Mouse (Mus musculus) intestine, embryonic 15.5 days (tissue): ENCODE results near the gene Sema3c. TPM values are rescaled to one million over a fixed set of nuclear protein-coding genes. Genes with fewer than 3 reads are reported as not detected.

ENCODE experiments used
- ATAC-seq: fragments of 200-750 bp; cut with Nextera tagmentation; 2 replicates; pipeline ENCODE4 v1.8.0; 2017; ENCODE audit warnings: moderate TSS enrichment, moderate library complexity
- H3K27ac ChIP-seq: fragments of 300-500 bp; sonication (generic); 2 replicates; pipeline ENCODE4 v1.5.1; 2015; ENCODE audit warnings: mild to moderate bottlenecking, inconsistent platforms
- H3K27me3 ChIP-seq: fragments of 300-500 bp; sonication (generic); replicated peaks from 2 replicates; pipeline ENCODE4 v1.6.1; 2015; ENCODE audit warnings: inconsistent platforms
- H3K36me3 ChIP-seq: fragments of 300-500 bp; sonication (generic); 2 replicates; pipeline ENCODE4 v1.6.1; 2015; ENCODE audit warnings: inconsistent platforms
- H3K4me1 ChIP-seq: fragments of 300-500 bp; sonication (generic); replicated peaks from 2 replicates; pipeline ENCODE4 v1.6.1; 2015; ENCODE audit warnings: inconsistent platforms
- H3K4me2 ChIP-seq: fragments of 300-500 bp; sonication (generic); replicated peaks from 2 replicates; pipeline ENCODE4 v1.6.1; 2015; ENCODE audit warnings: mild to moderate bottlenecking, inconsistent platforms
- H3K4me3 ChIP-seq: fragments of 300-500 bp; sonication (generic); replicated peaks from 2 replicates; pipeline ENCODE4 v1.5.1; 2015; ENCODE audit warnings: inconsistent platforms
- H3K9ac ChIP-seq: fragments of 300-500 bp; sonication (generic); 2 replicates; pipeline ENCODE4 v1.6.1; 2015; ENCODE audit warnings: inconsistent platforms
- H3K9me3 ChIP-seq: fragments of 300-500 bp; sonication (generic); 2 replicates; pipeline ENCODE4 v1.6.1; 2016; ENCODE audit warnings: inconsistent platforms
- WGBS: fragments of 180-500 bp; shearing (Covaris S2); methylation state at CpG from one replicate; pipeline ENCODE4 v1.1.7; 2015; 5-methylcytosine and 5-hydroxymethylcytosine counted together
- polyA plus RNA-seq: library from polyadenylated mRNA; unstranded; fragments of >200 nt; fragmentation: Nextera tagmentation; extraction: Ambion mirVana; gene quantifications from 2 replicates; pipeline ENCODE4 v1.2.1, GENCODE M21; 2015

Sema3c gene
- polyA plus RNA-seq, 1 experiment from 2014 or later = 43.6 TPM

DNA sequence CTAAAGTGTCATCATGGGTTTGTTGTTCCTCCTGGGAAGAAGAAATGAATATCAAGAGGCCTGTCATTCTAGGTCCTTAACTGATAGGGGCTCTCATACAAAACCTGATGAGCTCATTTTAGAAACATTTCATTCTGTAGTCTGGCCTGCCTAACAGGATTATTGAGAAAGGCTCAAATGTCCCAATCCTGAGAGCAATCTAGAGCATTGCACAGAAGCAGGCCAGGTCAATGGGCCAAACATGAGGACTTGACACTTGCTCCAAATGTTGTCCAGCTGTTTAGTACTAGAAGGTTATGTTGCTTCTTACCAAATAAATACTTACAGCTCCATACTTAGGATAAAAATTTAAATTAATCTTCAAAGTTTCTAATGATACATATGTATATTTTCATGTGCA, 97.3 kb downstream of the Sema3c start:
- Histone ChIP-seq H3K4me3 (no peak overlapping the region), H3K9me3 (no peaks in the 10 kb centered on the region), H3K27ac (no peak overlapping the region), H3K4me1 (no peaks in the 10 kb centered on the region), H3K4me2 (no peak overlapping the region), H3K27me3 (no peaks in the 10 kb centered on the region), H3K36me3 (no peaks in the 10 kb centered on the region), H3K9ac (no peak overlapping the region)
- ATAC-seq = no peak

DNA sequence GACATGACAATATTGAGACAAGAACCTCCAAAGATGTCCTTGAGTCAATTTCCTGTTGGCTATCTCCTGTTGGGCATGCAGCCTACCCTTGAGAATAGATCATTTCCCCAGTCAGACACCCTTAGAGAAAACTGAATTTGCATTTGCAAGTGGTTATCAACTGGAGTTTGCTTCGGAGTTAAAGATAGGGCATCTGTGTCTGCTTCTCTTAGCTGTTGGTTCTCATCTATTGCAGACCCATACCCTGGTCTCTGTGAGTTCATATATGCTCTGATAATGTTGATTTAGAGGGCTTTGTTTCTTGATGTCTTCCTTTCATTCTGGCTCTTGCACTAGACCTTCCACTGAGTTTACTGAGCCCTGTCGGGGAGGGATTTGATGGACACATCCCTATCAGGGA, 106.8 kb downstream of the Sema3c start:
- ATAC-seq = no peak
- Histone ChIP-seq H3K4me2 (no peak overlapping the region), H3K9me3 (no peaks in the 10 kb centered on the region), H3K4me1 (no peaks in the 10 kb centered on the region), H3K36me3 (no peaks in the 10 kb centered on the region), H3K9ac (no peak overlapping the region), H3K27ac (no peak overlapping the region), H3K27me3 (no peaks in the 10 kb centered on the region), H3K4me3 (no peak overlapping the region)
- 80% methylated on average over 2 of the region's 2 CpGs for WGBS

DNA sequence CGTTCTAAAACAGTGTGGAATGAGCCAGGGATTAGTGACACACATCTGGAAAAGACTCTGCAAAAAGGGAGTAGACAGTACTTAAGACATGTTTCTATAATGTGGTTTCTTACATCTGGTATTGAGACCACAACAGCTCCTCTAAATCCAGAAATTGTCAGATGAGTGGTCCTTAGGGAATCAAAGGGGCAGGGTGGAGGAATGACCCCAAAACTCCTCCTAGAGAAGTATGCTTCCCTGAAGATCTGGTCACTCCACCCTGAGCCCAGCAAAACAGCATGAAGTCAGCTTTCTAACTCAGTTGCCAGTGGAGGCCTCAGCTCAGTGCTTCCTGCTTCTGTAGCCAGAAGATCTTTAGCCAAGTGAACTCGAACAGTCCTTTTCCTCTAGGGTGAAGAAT, 115.0 kb downstream of the Sema3c start:
- H3K4me2 ChIP-seq = no peak overlapping the region
- H3K27me3 ChIP-seq = no peaks in the 10 kb centered on the region
- H3K36me3 ChIP-seq = no peaks in the 10 kb centered on the region
- 0 out of 2 replicates have a peak overlapping the region, but pooled peaks have one; percentile 1 for H3K27ac ChIP-seq
- H3K4me3 ChIP-seq = no peak overlapping the region
- H3K9me3 ChIP-seq = no peaks in the 10 kb centered on the region
- 0 out of 2 replicates have a peak, but pooled peaks have one; percentile 41 for ATAC-seq
- no peak overlapping the region for H3K9ac ChIP-seq
- H3K4me1 ChIP-seq = 0 out of 2 replicates have a peak, but pooled peaks cover 7% of the 10 kb centered on the region
- WGBS = 47% methylated on average over 2 of the region's 2 CpGs

DNA sequence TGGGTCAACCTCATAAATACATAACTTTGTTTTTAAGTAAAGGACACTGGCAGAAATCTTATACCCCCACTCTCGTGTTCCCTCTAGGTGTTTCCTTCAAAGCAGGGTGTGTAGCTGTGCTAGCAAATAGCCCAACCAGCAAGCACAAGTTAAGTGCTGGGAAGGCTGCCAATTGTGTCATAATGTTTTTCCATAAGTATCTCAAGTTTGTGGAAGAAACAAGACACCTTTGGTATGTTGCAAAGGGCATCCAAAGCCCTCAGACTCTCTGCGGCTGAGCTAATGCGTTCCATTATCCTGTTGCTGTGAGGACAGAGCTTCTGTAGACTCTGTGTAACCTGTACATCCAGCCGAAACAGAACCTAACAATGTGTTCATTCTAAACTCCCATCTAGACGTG, 115.5 kb downstream of the Sema3c start:
- 54% methylated on average over 5 of the region's 5 CpGs for WGBS
- Histone ChIP-seq H3K9ac (no peak overlapping the region), H3K4me2 (no peak overlapping the region), H3K27me3 (no peaks in the 10 kb centered on the region), H3K9me3 (no peaks in the 10 kb centered on the region), H3K4me1 (0 out of 2 replicates have a peak, but pooled peaks cover 7% of the 10 kb centered on the region), H3K27ac (0 out of 2 replicates have a peak overlapping the region, but pooled peaks have one; percentile 1), H3K36me3 (no peaks in the 10 kb centered on the region), H3K4me3 (no peak overlapping the region)
- ATAC-seq = peak; percentile 39; the same call in 1 of the 2 replicates

DNA sequence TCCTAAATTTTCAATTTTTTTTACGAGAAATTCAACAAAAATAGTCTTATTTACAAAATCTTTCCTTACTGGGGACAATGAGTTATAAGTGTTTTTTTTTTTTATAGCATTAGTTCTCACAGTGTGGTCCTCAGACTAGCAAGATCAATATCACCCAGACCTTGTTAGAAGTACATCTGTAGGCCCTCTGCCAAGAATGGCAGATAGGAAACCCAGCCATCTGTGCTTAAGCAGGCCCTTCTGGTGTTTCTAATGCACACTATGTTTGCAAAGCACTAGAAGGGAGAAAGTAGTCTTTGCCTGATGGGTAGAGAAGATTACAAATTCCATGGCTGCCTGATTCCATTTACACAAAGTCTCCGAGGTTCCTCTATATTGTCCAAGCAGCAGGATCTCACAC, 121.3 kb downstream of the Sema3c start:
- no peaks in the 10 kb centered on the region for H3K9me3 ChIP-seq
- no peak overlapping the region for H3K27ac ChIP-seq
- no peaks in the 10 kb centered on the region for H3K4me1 ChIP-seq
- H3K36me3 ChIP-seq = no peaks in the 10 kb centered on the region
- no peak overlapping the region for H3K4me2 ChIP-seq
- no peaks in the 10 kb centered on the region for H3K27me3 ChIP-seq
- no peak for ATAC-seq
- no peak overlapping the region for H3K9ac ChIP-seq
- no peak overlapping the region for H3K4me3 ChIP-seq
- WGBS = 60% methylated on average over 2 of the region's 2 CpGs

DNA sequence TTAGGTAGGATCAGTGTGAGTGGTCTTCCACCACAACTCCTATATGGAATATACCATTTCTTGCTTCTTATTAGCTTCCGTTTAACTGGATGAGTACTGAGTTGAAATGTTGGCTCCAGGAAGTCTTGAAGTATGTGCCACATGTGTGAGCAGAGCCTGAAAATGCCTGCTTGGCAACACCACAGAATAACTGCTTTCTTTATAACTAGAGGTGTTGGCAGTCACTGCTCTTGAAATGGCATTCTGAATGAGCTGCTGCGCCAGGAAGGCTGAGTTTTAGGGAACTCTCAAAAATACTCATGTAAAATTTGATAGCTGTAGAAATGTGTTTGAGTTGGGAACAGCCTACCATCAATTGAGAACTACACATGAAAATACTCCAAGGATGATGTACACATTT, 124.8 kb downstream of the Sema3c start:
- H3K27ac ChIP-seq = no peak overlapping the region
- no peaks in the 10 kb centered on the region for H3K27me3 ChIP-seq
- no peak overlapping the region for H3K9ac ChIP-seq
- no peaks in the 10 kb centered on the region for H3K9me3 ChIP-seq
- no peaks in the 10 kb centered on the region for H3K36me3 ChIP-seq
- no peak for ATAC-seq
- no peaks in the 10 kb centered on the region for H3K4me1 ChIP-seq
- no peak overlapping the region for H3K4me2 ChIP-seq
- WGBS = 96% methylated on average over 2 of the region's 2 CpGs
- no peak overlapping the region for H3K4me3 ChIP-seq

DNA sequence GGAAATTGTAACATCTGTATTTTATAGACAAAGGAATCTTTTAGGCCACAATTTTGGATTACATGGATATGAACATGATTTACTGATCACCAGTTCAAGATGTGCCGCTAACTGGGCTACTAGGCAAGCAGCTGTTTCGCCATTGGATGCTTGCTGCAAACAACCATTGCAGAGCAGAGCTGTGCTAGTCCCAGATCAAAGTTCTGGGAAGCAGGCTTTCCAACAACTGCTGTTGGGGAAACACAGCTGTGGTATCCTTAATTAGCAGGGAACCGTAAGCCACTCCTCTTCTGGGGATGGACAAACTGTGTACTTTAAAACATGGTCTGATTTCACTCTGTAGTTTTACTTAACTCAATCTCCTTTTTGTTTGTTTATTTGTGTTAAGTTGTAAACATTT, 130.1 kb downstream of the Sema3c start:
- H3K36me3 ChIP-seq = no peaks in the 10 kb centered on the region
- 58% methylated on average over 3 of the region's 3 CpGs for WGBS
- H3K27me3 ChIP-seq = no peaks in the 10 kb centered on the region
- no peak overlapping the region for H3K4me3 ChIP-seq
- no peaks in the 10 kb centered on the region for H3K9me3 ChIP-seq
- H3K4me2 ChIP-seq = no peak overlapping the region
- H3K4me1 ChIP-seq = no peaks in the 10 kb centered on the region
- H3K27ac ChIP-seq = no peak overlapping the region
- ATAC-seq = no peak
- H3K9ac ChIP-seq = no peak overlapping the region

DNA sequence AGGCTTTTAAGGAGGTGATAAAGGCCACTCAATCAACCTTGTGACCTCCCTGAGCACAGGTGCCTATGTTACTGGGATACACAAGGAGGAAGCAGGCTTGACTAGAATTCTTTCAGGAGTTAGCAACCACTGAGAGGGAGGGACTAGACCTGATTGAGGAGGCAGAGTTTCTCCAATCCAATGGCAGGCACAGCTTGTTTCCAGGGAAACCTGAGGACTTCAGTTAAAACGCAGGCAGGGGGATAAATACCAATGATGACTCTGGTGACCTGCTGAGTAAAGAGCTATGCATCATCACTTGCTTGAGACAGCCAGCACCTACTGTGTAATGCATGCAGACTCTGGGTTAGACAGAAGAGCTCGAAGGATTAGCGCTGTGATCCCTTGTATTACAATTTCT, 133.0 kb downstream of the Sema3c start:
- no peak overlapping the region for H3K9ac ChIP-seq
- H3K36me3 ChIP-seq = no peaks in the 10 kb centered on the region
- no peak overlapping the region for H3K4me3 ChIP-seq
- no peak for ATAC-seq
- no peak overlapping the region for H3K27ac ChIP-seq
- no peak overlapping the region for H3K4me2 ChIP-seq
- WGBS = 57% methylated on average over 3 of the region's 3 CpGs
- no peaks in the 10 kb centered on the region for H3K9me3 ChIP-seq
- H3K27me3 ChIP-seq = no peaks in the 10 kb centered on the region
- H3K4me1 ChIP-seq = no peaks in the 10 kb centered on the region

DNA sequence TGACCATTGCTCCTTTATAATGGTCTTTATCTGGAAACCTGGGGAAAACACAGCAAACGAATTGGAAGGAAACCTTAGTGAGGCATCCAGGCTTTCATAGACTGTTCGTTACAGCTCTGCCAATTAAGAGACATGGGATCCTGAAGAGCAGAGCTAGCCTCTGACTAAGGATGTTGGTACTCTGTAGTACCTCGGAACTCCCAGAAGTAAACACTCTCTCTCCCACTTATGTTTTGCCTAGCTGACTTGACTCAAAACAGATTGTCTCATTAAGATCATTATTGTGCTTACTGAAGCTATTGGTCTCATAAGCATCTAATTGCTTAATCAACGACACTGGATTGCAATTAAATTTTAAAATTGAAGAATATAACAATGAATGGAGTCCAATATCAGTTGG, 138.3 kb downstream of the Sema3c start:
- H3K36me3 ChIP-seq = no peaks in the 10 kb centered on the region
- WGBS = 76% methylated on average over 4 of the region's 4 CpGs

DNA sequence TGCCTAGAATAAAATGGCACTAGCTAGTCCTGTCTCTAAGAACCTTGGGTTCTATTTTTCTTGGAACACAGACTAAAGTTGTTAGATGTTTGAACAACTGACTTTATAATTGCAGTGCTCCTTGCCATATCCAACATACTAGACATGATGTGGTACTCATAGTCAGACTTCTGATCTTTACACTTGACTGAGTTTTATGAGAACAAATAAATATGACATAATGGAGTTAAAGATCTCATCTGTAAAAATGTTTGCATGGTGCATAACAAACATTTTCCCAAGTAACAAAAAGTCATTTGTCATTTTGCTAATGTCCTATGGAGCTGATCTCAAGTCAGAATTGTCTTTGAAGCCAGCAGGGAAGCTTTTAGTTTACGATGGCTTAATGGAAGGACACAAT, 141.1 kb downstream of the Sema3c start:
- Histone ChIP-seq H3K27ac (no peak overlapping the region), H3K27me3 (no peaks in the 10 kb centered on the region), H3K36me3 (no peaks in the 10 kb centered on the region), H3K4me1 (no peaks in the 10 kb centered on the region), H3K9me3 (no peaks in the 10 kb centered on the region), H3K9ac (no peak overlapping the region), H3K4me3 (no peak overlapping the region), H3K4me2 (no peak overlapping the region)
- WGBS = 87% methylated on average over 1 of the region's 1 CpGs
- no peak for ATAC-seq

More for the DNA sequence above, 138.3 kb downstream of the Sema3c start:
- Histone ChIP-seq H3K9ac (no peak overlapping the region), H3K4me3 (no peak overlapping the region), H3K27ac (no peak overlapping the region), H3K9me3 (no peaks in the 10 kb centered on the region), H3K27me3 (no peaks in the 10 kb centered on the region), H3K4me1 (no peaks in the 10 kb centered on the region), H3K4me2 (no peak overlapping the region)
- no peak for ATAC-seq

DNA sequence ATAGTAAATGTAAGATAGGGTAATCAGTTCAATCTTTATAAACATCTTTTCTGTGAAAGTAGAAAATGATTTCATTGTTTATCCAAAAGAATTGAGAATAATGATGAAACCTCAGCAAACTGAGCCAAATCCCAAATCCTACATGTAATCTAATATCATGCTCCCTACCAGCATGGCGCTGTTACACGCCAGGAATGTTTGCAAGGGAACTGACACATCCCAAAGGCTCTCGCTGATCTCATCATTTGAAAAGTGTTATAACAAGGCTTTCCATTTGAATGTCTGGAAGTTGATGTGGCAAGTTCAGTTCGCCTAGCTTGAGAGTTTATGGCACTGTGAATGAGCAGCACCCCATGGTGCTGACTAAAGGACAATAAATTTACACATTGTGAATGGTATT, 145.9 kb downstream of the Sema3c start:
- ATAC-seq = no peak
- Histone ChIP-seq H3K4me2 (no peak overlapping the region), H3K4me1 (no peaks in the 10 kb centered on the region), H3K9me3 (no peaks in the 10 kb centered on the region), H3K36me3 (no peaks in the 10 kb centered on the region), H3K9ac (no peak overlapping the region), H3K27me3 (no peaks in the 10 kb centered on the region), H3K27ac (no peak overlapping the region), H3K4me3 (no peak overlapping the region)
- 60% methylated on average over 4 of the region's 4 CpGs for WGBS

DNA sequence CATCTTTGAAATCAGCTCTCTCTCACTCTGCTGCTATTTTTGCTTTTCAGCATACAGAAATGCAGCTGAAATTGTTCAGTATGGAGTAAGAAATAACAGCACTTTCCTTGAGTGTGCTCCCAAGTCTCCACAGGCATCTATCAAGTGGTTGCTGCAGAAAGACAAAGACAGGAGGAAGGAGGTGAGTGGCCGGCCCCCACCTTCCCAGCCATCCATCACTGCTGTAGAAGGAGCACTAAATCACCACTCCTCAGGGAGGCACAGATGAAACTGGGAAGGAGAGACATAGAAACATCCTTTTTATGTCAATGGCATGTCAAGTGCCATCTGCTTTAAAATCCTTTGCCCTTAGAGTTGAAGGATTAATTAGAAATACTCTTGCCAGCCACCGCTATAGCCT, 149.9 kb downstream of the Sema3c start:
- H3K4me3 ChIP-seq = no peak overlapping the region
- no peak overlapping the region for H3K9ac ChIP-seq
- no peak overlapping the region for H3K4me2 ChIP-seq
- H3K4me1 ChIP-seq = no peaks in the 10 kb centered on the region
- no peak overlapping the region for H3K27ac ChIP-seq
- H3K36me3 ChIP-seq = 0 out of 2 replicates have a peak, but pooled peaks cover 2% of the 10 kb centered on the region
- H3K27me3 ChIP-seq = no peaks in the 10 kb centered on the region
- ATAC-seq = no peak
- WGBS = 49% methylated on average over 2 of the region's 2 CpGs
- H3K9me3 ChIP-seq = no peaks in the 10 kb centered on the region

DNA sequence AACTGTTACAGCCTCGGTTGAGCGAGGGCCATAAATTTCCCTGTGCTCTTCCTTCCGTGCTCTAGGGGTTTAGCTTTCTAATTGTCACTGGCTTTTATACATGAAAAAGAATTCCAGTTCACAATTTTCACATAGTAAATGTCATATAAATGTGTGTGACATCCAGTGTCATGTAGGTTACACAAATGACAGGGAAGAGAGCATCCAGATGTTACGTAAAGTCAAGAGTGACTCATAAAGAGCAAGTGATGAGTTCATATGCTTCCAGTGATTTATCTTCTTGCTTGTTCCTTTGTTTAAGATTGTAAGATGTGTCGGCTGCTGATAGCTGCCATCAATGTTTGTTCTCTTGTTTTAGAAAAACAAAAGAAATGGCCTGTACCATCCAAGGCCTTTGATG, 154.0 kb downstream of the Sema3c start:
- 57% methylated on average over 5 of the region's 5 CpGs for WGBS
- no peak for ATAC-seq
- H3K4me3 ChIP-seq = no peak overlapping the region
- no peak overlapping the region for H3K27ac ChIP-seq
- H3K9ac ChIP-seq = no peak overlapping the region
- H3K4me1 ChIP-seq = no peaks in the 10 kb centered on the region
- H3K4me2 ChIP-seq = no peak overlapping the region
- no peaks in the 10 kb centered on the region for H3K9me3 ChIP-seq
- 0 out of 2 replicates have a peak, but pooled peaks cover 2% of the 10 kb centered on the region for H3K36me3 ChIP-seq
- H3K27me3 ChIP-seq = no peaks in the 10 kb centered on the region
